Mouse (Mus musculus) limb, embryonic 11.5 days (tissue): ENCODE data around the gene Pjvk. TPM values are rescaled to one million over a fixed set of nuclear protein-coding genes. Genes with fewer than 3 reads are reported as not detected.

Source experiments
- ATAC-seq: fragments of 200-750 bp; cut with Nextera tagmentation; 2 replicates; pipeline ENCODE4 v1.8.0; 2017; ENCODE audit warnings: low read depth; ENCODE audit not compliant: insufficient number of reproducible peaks, low FRiP score, low TSS enrichment
- DNase-seq: peaks from one replicate; pipeline ENCODE4 v3.0.0-alpha.2; 2015; ENCODE audit warnings: low spot score
- H3K27ac ChIP-seq: fragments of 300-500 bp; sonication (generic); replicated peaks from 2 replicates; pipeline ENCODE4 v1.5.1; 2014; ENCODE audit warnings: low read depth, mild to moderate bottlenecking, low read length
- H3K27me3 ChIP-seq: fragments of 300-500 bp; sonication (generic); 2 replicates; pipeline ENCODE4 v1.6.1; 2014; ENCODE audit warnings: mild to moderate bottlenecking, low read length, mixed read lengths; ENCODE audit not compliant: control insufficient read depth, insufficient read depth
- H3K36me3 ChIP-seq: fragments of 300-500 bp; sonication (generic); 2 replicates; pipeline ENCODE4 v1.6.1; 2014; ENCODE audit warnings: mild to moderate bottlenecking, low read length, moderate library complexity, mixed read lengths; ENCODE audit not compliant: control insufficient read depth, insufficient read depth
- H3K4me1 ChIP-seq: fragments of 300-500 bp; sonication (generic); 2 replicates; pipeline ENCODE4 v1.6.1; 2014; ENCODE audit warnings: low read length, mixed read lengths; ENCODE audit not compliant: control insufficient read depth, insufficient read depth
- H3K4me2 ChIP-seq: fragments of 300-500 bp; sonication (generic); 2 replicates; pipeline ENCODE4 v1.6.1; 2014; ENCODE audit warnings: low read depth, mild to moderate bottlenecking, moderate library complexity; ENCODE audit not compliant: severe bottlenecking
- H3K4me3 ChIP-seq: fragments of 300-500 bp; sonication (generic); 2 replicates; pipeline ENCODE4 v1.5.1; 2014; ENCODE audit warnings: low read depth, low read length
- H3K9ac ChIP-seq: fragments of 300-500 bp; sonication (generic); 2 replicates; pipeline ENCODE4 v1.6.1; 2014; ENCODE audit warnings: mild to moderate bottlenecking, low read length
- H3K9me3 ChIP-seq: fragments of 300-500 bp; sonication (generic); 2 replicates; pipeline ENCODE4 v1.6.1; 2016; ENCODE audit warnings: low read length; ENCODE audit not compliant: control insufficient read depth
- WGBS: fragments of 180-500 bp; shearing (Covaris S2); extraction: QIAGEN DNeasy Blood & Tissue Kit; methylation state at CpG from one replicate; pipeline ENCODE4 v1.1.7; 2014; 5-methylcytosine and 5-hydroxymethylcytosine counted together
- polyA plus RNA-seq: library from polyadenylated mRNA; unstranded; fragments of >200 nt; fragmentation: Nextera tagmentation; extraction: Ambion mirVana; gene quantifications from 2 replicates; pipeline ENCODE4 v1.2.1, GENCODE M21; 2014

The Pjvk gene
- polyA plus RNA-seq, 1 experiment from 2014 or later: 0.48 TPM

DNA sequence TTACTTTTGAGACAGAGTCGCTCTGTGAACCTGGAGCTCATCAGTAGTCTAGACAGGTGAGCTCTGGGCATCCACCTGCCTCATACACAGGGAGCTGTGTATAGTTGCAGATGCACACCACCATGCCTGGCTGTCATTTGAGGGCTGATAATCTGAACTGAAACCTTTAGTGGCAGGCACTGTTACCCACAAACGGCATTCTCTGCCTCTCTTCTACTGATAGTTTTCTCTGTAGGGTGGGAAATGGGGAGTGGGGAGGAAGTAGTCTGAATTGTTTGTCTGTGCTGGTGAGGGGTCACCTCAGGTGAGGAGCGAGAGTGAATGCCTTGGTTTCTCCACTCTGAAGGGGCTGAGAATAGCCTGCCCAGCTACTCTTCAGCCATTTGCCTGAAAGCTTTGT lies 39.3 kb downstream of the Pjvk start:
- H3K36me3 ChIP-seq: peaks cover 11% of the 10 kb centered on the region
- no peak for ATAC-seq
- no peak overlapping the region for H3K27ac ChIP-seq
- no peak for DNase-seq
- H3K4me3 ChIP-seq: no peak overlapping the region
- H3K9me3 ChIP-seq: no peaks in the 10 kb centered on the region
- no peak overlapping the region for H3K4me2 ChIP-seq
- H3K9ac ChIP-seq: no peak overlapping the region
- H3K27me3 ChIP-seq: no peaks in the 10 kb centered on the region
- no peaks in the 10 kb centered on the region for H3K4me1 ChIP-seq
- WGBS: 75% methylated on average over 3 of the region's 3 CpGs

DNA sequence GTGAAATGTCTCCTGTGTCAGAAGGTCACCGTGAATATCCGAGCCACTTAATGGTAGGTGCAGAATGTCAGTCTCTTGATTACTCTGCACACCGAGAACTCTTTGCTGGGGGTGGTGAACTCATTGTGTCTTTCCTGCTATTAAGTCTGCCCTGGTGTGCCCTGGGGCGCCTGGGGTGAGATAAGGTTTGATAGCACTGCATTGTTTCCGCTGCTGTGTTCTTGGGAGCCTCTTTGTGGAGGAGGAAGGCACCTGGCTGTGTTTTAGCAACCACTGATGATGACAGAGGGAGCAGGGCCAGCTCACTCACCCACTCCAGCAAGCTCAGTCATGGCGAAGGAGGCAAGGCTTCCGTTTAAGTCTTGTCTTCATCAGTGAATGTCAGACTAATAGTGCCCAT lies 39.9 kb downstream of the Pjvk start:
- H3K4me3 ChIP-seq: no peak overlapping the region
- DNase-seq: no peak
- no peak overlapping the region for H3K4me2 ChIP-seq
- no peak for ATAC-seq
- 65% methylated on average over 7 of the region's 7 CpGs for WGBS
- H3K27me3 ChIP-seq: no peaks in the 10 kb centered on the region
- H3K9me3 ChIP-seq: no peaks in the 10 kb centered on the region
- H3K36me3 ChIP-seq: peaks cover 11% of the 10 kb centered on the region; the same call in 1 of the 2 replicates
- no peaks in the 10 kb centered on the region for H3K4me1 ChIP-seq
- H3K27ac ChIP-seq: no peak overlapping the region
- no peak overlapping the region for H3K9ac ChIP-seq

DNA sequence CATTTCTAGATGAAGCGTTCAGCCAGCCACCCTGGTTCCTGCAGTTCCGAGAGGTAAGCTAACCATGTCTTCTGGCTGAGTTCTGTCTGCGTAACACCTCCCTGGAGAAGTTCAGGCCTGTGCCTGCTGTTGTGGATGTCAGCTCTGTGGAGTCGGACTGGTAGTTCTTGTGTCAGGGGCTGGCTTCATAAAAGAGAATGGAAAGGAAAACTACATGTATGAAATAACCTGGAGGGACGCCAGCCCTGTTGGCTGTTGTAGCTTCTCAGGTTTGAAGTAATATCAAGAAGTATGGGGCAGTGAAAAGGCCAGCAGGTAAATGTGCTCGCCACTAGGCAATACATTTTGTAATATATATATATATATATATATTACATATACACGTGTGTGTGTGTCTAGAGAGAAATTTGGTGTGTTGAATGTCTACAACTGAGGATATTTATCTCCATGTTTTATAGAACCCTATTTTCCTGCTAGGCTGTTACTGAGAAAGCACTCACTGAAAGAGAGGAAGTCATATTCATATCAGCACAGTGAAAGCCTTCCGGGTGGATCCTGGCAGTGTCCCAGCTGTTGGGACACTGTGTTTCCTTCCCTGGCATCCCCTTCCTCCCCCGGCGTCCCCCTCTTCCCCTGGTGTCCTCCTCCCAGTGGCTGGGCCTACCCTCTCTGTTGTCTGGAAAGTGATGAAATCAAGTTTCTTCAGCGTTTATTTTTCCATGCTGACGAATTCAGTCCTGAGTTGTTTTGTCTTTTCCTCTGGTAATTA lies 42.3 kb downstream of the Pjvk start:
- no peak overlapping the region for H3K4me2 ChIP-seq
- H3K27me3 ChIP-seq: no peaks in the 10 kb centered on the region
- peaks cover 8% of the 10 kb centered on the region; the same call in 1 of the 2 replicates for H3K36me3 ChIP-seq
- 94% methylated on average over 12 of the region's 12 CpGs for WGBS
- H3K4me3 ChIP-seq: no peak overlapping the region
- no peak for DNase-seq
- H3K9me3 ChIP-seq: no peaks in the 10 kb centered on the region
- H3K9ac ChIP-seq: no peak overlapping the region
- no peak overlapping the region for H3K27ac ChIP-seq
- ATAC-seq: no peak
- no peaks in the 10 kb centered on the region for H3K4me1 ChIP-seq

DNA sequence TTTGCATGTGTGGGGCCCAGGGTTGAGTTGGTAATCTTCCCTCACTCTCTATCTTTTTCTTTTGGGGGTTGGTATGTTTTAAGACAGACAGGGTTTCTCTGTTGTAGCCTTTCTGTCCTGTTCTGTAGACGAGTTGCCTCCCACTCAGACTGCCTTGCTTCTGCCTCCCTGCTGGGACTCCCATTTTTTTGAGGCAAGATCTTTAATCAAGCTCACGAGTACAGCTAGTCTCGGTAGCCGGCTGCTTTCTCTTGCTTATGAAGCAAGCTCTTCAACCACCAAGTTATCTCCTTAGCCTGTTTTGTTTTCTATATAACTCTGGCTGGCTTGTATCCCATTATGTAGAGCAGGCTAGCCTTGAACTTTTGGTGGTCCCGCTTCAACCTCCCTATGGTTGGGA lies 45.5 kb downstream of the Pjvk start:
- ATAC-seq: no peak
- H3K4me1 ChIP-seq: no peaks in the 10 kb centered on the region
- no peak for DNase-seq
- H3K36me3 ChIP-seq: peaks cover 2% of the 10 kb centered on the region; the same call in 1 of the 2 replicates
- 88% methylated on average over 5 of the region's 5 CpGs for WGBS
- no peak overlapping the region for H3K9ac ChIP-seq
- H3K9me3 ChIP-seq: no peaks in the 10 kb centered on the region
- no peak overlapping the region for H3K27ac ChIP-seq
- H3K4me2 ChIP-seq: no peak overlapping the region
- H3K27me3 ChIP-seq: no peaks in the 10 kb centered on the region
- H3K4me3 ChIP-seq: no peak overlapping the region

DNA sequence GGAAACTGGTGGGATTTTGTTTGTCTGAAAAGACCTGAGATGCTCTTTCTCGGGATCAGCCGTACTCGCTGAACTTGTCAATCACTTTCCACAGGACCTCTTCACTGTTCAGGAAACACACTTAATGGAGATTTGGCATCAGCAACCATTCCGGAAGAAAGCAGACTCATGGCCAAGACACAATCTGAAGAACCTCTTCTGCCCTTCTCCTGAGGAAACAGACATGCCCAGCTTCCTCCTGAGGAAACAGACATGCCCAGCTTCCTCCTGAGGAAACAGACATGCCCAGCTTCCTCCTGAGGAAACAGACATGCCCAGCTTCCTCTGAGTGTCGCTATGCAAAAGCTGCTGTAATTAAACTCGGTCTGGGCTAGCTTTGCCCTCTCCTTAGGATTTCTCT lies 47.0 kb downstream of the Pjvk start:
- no peak overlapping the region for H3K4me3 ChIP-seq
- no peak for ATAC-seq
- H3K9ac ChIP-seq: no peak overlapping the region
- no peak overlapping the region for H3K4me2 ChIP-seq
- H3K9me3 ChIP-seq: no peaks in the 10 kb centered on the region
- no peaks in the 10 kb centered on the region for H3K4me1 ChIP-seq
- no peak overlapping the region for H3K27ac ChIP-seq
- 91% methylated on average over 6 of the region's 6 CpGs for WGBS
- H3K36me3 ChIP-seq: peaks cover 2% of the 10 kb centered on the region; the same call in 1 of the 2 replicates
- no peak for DNase-seq
- H3K27me3 ChIP-seq: no peaks in the 10 kb centered on the region

DNA sequence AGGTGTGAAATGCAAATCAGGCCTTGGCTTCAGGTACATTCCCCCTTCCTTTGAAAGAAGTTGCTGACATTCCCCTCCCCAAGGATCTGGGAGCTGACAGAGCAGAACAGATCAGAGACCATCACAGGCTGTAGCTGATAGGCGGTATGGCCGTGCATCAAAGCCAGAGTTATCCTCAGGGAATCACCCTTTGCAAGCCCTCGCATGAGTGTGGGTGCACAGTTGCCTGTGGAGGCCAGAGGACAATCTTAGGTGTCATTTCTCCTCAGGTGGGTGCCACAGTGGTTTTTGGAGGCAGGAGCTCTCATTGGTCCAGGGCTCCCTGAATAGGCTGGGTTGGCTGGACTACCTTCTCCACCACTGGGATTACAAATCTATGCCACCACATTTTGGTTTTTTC lies 53.9 kb downstream of the Pjvk start:
- WGBS: 79% methylated on average over 3 of the region's 3 CpGs
- H3K27ac ChIP-seq: no peak overlapping the region
- H3K4me2 ChIP-seq: no peak overlapping the region
- H3K9ac ChIP-seq: no peak overlapping the region
- DNase-seq (no peak), ATAC-seq (no peak)
- H3K9me3 ChIP-seq: no peaks in the 10 kb centered on the region
- no peak overlapping the region for H3K4me3 ChIP-seq
- no peaks in the 10 kb centered on the region for H3K36me3 ChIP-seq
- no peaks in the 10 kb centered on the region for H3K4me1 ChIP-seq
- H3K27me3 ChIP-seq: no peaks in the 10 kb centered on the region

DNA sequence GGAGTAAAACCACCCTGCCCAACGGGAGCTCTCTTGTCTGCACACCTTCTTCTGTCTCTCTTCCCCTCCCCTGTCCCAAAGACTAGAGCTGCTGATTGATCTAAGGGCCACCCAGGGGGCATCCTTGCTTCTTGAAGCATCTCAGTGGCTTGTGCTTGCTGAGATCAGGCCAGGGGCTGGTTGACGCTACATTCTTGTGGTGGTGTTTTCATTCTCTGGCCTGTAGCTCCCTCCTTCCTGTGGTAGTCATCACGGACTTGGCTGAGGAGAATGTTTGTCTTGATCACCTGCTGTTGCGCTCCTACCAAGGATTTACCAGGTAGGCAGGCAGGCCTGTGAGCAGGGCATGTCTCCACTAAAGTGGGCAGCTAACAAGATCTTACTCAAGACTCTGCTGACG lies 54.5 kb downstream of the Pjvk start:
- ATAC-seq (no peak), DNase-seq (no peak)
- H3K9ac ChIP-seq: no peak overlapping the region
- no peaks in the 10 kb centered on the region for H3K36me3 ChIP-seq
- no peak overlapping the region for H3K4me3 ChIP-seq
- H3K9me3 ChIP-seq: no peaks in the 10 kb centered on the region
- no peak overlapping the region for H3K4me2 ChIP-seq
- H3K27ac ChIP-seq: no peak overlapping the region
- H3K4me1 ChIP-seq: no peaks in the 10 kb centered on the region
- H3K27me3 ChIP-seq: no peaks in the 10 kb centered on the region
- WGBS: 80% methylated on average over 5 of the region's 5 CpGs

DNA sequence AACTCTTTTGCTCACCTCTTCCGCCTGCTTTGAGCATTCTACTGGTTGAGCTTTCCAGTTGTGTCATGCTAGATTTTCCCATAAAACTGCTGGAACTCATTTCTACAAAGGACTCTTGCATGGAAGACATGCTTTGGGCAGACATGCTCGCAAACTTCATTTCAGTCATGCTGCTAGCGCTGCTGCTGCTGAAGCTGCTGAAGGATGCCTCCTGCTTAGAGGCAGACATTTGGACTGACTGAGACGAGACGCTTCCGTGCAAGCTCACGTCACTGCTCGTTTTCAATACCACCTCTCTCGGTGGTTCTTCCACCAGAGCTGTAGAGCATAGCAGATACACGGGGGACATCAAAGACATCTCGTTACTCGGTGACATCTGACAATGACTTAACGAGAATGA lies 57.4 kb downstream of the Pjvk start:
- Histone ChIP-seq H3K4me1 (no peaks in the 10 kb centered on the region), H3K9ac (no peak overlapping the region), H3K36me3 (peaks cover 2% of the 10 kb centered on the region; the same call in 1 of the 2 replicates), H3K27me3 (no peaks in the 10 kb centered on the region), H3K27ac (no peak overlapping the region), H3K4me3 (no peak overlapping the region), H3K9me3 (peaks cover 2% of the 10 kb centered on the region; the same call in 1 of the 2 replicates), H3K4me2 (no peak overlapping the region)
- ATAC-seq (no peak), DNase-seq (no peak)
- 84% methylated on average over 13 of the region's 13 CpGs for WGBS
